In genomic region chr4:124626836-124627235, GRCm38 (mm10) we compare ENCODE assay signal across 26 mouse cellular contexts. TPM values are rescaled to one million over a fixed set of nuclear protein-coding genes. Genes with fewer than 3 reads are reported as not detected.
DNase-seq lines count a peak whose midpoint lies in the region; ATAC-seq and TF ChIP-seq lines count a peak whose summit lies in the region.
"Had no signal": no experiment of that assay in that cellular context is flagged by ENCODE, and none has a peak within 500 bp of the region (broad histone marks: within the 10 kb centered on the region; RNA-seq: fewer than 3 reads in every experiment).

No protein-coding gene starts in this region.

- no peak overlapping the region for H3K4me3 ChIP-seq in forebrain, postnatal 0 days (ENCODE audit: low read depth, low read length)
- H3K4me3 ChIP-seq in forebrain, embryonic 15.5 days = no peak overlapping the region
- no peak overlapping the region for H3K4me3 ChIP-seq in midbrain, embryonic 10.5 days
- H3K4me3 ChIP-seq in midbrain, embryonic 11.5 days (ENCODE audit: low read depth, low read length) = no peak overlapping the region
- H3K4me3 ChIP-seq: gastrocnemius, adult 2 months; heart, adult 2 months; liver, embryonic 13.5 days; lung, embryonic 15.5 days; neural tube, embryonic 12.5 days had no signal

- no peak overlapping the region for H3K27ac ChIP-seq in forebrain, postnatal 0 days (ENCODE audit: low read depth, low read length)
- H3K27ac ChIP-seq in forebrain, embryonic 15.5 days (replicated peaks) = no peak overlapping the region
- H3K27ac ChIP-seq in midbrain, embryonic 10.5 days (replicated peaks) = peak overlapping the region; percentile 50; the same call in 1 of the 2 replicates
- H3K27ac ChIP-seq in midbrain, embryonic 11.5 days (ENCODE audit: low read depth, low read length) = no peak overlapping the region
- H3K27ac ChIP-seq: gastrocnemius, adult 2 months; heart, adult 2 months; liver, embryonic 13.5 days; lung, embryonic 15.5 days; neural tube, embryonic 12.5 days had no signal

- no peak for TF ChIP-seq CTCF in forebrain, postnatal 0 days (IDR thresholded peaks at IDR 0.05; ENCODE audit: low read depth)

- peak; percentile 39 for DNase-seq in forebrain, postnatal 0 days
- DNase-seq in midbrain, embryonic 10.5 days (ENCODE audit: low spot score) = no peak
- no peak for DNase-seq in midbrain, embryonic 11.5 days (ENCODE audit: low spot score, missing footprints)
- peak; percentile 8 for DNase-seq in adipocyte (ENCODE audit: low spot score)
- peak; percentile 72 for DNase-seq in gonadal fat pad, adult 2 months (ENCODE audit: low read depth)
- DNase-seq in heart, adult 11 months = no peak
- DNase-seq: adrenal gland, postnatal 25 days; cerebellum, adult 8-10 months; gastrocnemius, adult 2 months; heart, adult 2 months; heart, postnatal 36 days; kidney, adult 9 months; kidney, postnatal 36 days; liver, embryonic 13.5 days; lung, postnatal 4 days; thymus, postnatal 25 days had no signal

- ATAC-seq in forebrain, postnatal 0 days = peak; percentile 53
- ATAC-seq in forebrain, embryonic 15.5 days (replicated peaks) = no peak; the same call in 1 of the 2 replicates
- no peak for ATAC-seq in midbrain, embryonic 11.5 days (ENCODE audit: low FRiP score)
- ATAC-seq: activated CD4-positive, CD25-positive, alpha-beta regulatory T cell, adult 4 months; Patski had no signal

- H3K36me3 ChIP-seq in forebrain, postnatal 0 days (ENCODE audit: insufficient read depth) = no peaks in the 10 kb centered on the region
- no peaks in the 10 kb centered on the region for H3K36me3 ChIP-seq in forebrain, embryonic 15.5 days
- H3K36me3 ChIP-seq in midbrain, embryonic 10.5 days = no peaks in the 10 kb centered on the region
- H3K36me3 ChIP-seq in midbrain, embryonic 11.5 days (ENCODE audit: control insufficient read depth, insufficient read depth, low read length) = no peaks in the 10 kb centered on the region
- H3K36me3 ChIP-seq: liver, embryonic 13.5 days; lung, embryonic 15.5 days; neural tube, embryonic 12.5 days had no signal

- H3K4me2 ChIP-seq in forebrain, postnatal 0 days (ENCODE audit: low read depth) = no peak overlapping the region
- H3K4me2 ChIP-seq in forebrain, embryonic 15.5 days (replicated peaks) = no peak overlapping the region
- H3K4me2 ChIP-seq in midbrain, embryonic 11.5 days = no peak overlapping the region
- H3K4me2 ChIP-seq: liver, embryonic 13.5 days; lung, embryonic 15.5 days; neural tube, embryonic 12.5 days had no signal

- H3K9me3 ChIP-seq in forebrain, postnatal 0 days (ENCODE audit: low read length) = no peaks in the 10 kb centered on the region
- H3K9me3 ChIP-seq in forebrain, embryonic 15.5 days = no peaks in the 10 kb centered on the region
- H3K9me3 ChIP-seq in midbrain, embryonic 10.5 days (replicated peaks) = no peaks in the 10 kb centered on the region
- H3K9me3 ChIP-seq in midbrain, embryonic 11.5 days (ENCODE audit: control insufficient read depth, low read length) = no peaks in the 10 kb centered on the region
- H3K9me3 ChIP-seq: liver, embryonic 13.5 days; lung, embryonic 15.5 days; neural tube, embryonic 12.5 days had no signal

- no peaks in the 10 kb centered on the region for H3K27me3 ChIP-seq in forebrain, postnatal 0 days (ENCODE audit: insufficient read depth, low read length)
- H3K27me3 ChIP-seq in forebrain, embryonic 15.5 days = no peaks in the 10 kb centered on the region
- H3K27me3 ChIP-seq in midbrain, embryonic 10.5 days (ENCODE audit: low read depth, poor library complexity, severe bottlenecking) = peaks cover 8% of the 10 kb centered on the region; the same call in 1 of the 2 replicates
- H3K27me3 ChIP-seq in midbrain, embryonic 11.5 days (ENCODE audit: control insufficient read depth, insufficient read depth, low read length) = no peaks in the 10 kb centered on the region
- H3K27me3 ChIP-seq: lung, embryonic 15.5 days; Patski had no signal

- 50% methylated on average over 1 of the region's 1 CpGs for WGBS in forebrain, postnatal 0 days
- 48% methylated on average over 1 of the region's 1 CpGs for WGBS in forebrain, embryonic 15.5 days
- WGBS in midbrain, embryonic 10.5 days = 88% methylated on average over 1 of the region's 1 CpGs
- WGBS in midbrain, embryonic 11.5 days = 75% methylated on average over 1 of the region's 1 CpGs

- H3K9ac ChIP-seq in forebrain, postnatal 0 days = no peak overlapping the region
- no peak overlapping the region for H3K9ac ChIP-seq in forebrain, embryonic 15.5 days (replicated peaks)
- no peak overlapping the region for H3K9ac ChIP-seq in midbrain, embryonic 11.5 days (ENCODE audit: low read length)
- H3K9ac ChIP-seq: liver, embryonic 13.5 days; lung, embryonic 15.5 days; neural tube, embryonic 12.5 days had no signal

- H3K4me1 ChIP-seq in forebrain, postnatal 0 days (ENCODE audit: insufficient read depth) = peaks cover 1% of the 10 kb centered on the region; the same call in 1 of the 2 replicates
- H3K4me1 ChIP-seq in forebrain, embryonic 15.5 days = peaks cover 27% of the 10 kb centered on the region
- H3K4me1 ChIP-seq in midbrain, embryonic 10.5 days = peaks cover 37% of the 10 kb centered on the region
- peaks cover 13% of the 10 kb centered on the region for H3K4me1 ChIP-seq in midbrain, embryonic 11.5 days (ENCODE audit: control insufficient read depth, insufficient read depth, low read length)

RNA-seq across cellular contexts. Expression of gene 3100002H09Rik, which starts 16.2 kb away (rescaled TPM):
- total RNA-seq in forebrain, postnatal 0 days (2014; rRNA removed) = 0.23 TPM in 1 of 2 replicates, not detected in the other
- polyA plus RNA-seq in forebrain, postnatal 0 days (2015; fragmentation: Nextera tagmentation; extraction: Ambion mirVana) = 0.18 TPM in 1 of 2 replicates, not detected in the other
- polyA plus RNA-seq in forebrain, embryonic 15.5 days (2015; fragmentation: Nextera tagmentation; extraction: Ambion mirVana) = 1.2 TPM in 2 replicates
- polyA plus RNA-seq in midbrain, embryonic 10.5 days (2016; fragmentation: Nextera tagmentation; extraction: Ambion mirVana) = 0.73 and 1.9 TPM in 2 replicates
- polyA plus RNA-seq in midbrain, embryonic 11.5 days (2014; fragmentation: Nextera tagmentation; extraction: Ambion mirVana) = 0.16 TPM in 1 of 2 replicates, not detected in the other
- polyA plus RNA-seq in gonadal fat pad, adult 2 months (2012; rRNA removed) = not detected in 2 replicates
- total RNA-seq: adrenal gland, postnatal 25 days; gastrocnemius, adult 2 months; heart, adult 2 months; heart, postnatal 36 days had no signal
- polyA plus RNA-seq: activated CD4-positive, CD25-positive, alpha-beta regulatory T cell, adult 4 months; C2C12; heart, adult 2 months; heart, embryonic 14.5 days; intestine, embryonic 14.5 days; limb, embryonic 11.5 days; liver, embryonic 13.5 days; lung, embryonic 15.5 days; Patski; testis, adult 2 months had no signal

RNA-seq across cellular contexts. Expression of gene Pou3f1, which starts 29.8 kb away (rescaled TPM):
- total RNA-seq in forebrain, postnatal 0 days (2014; rRNA removed) = 19.7 and 30.5 TPM in 2 replicates
- 20.2 and 31.1 TPM in 2 replicates for polyA plus RNA-seq in forebrain, postnatal 0 days (2015; fragmentation: Nextera tagmentation; extraction: Ambion mirVana)
- 21.5 and 21.8 TPM in 2 replicates for polyA plus RNA-seq in forebrain, embryonic 15.5 days (2015; fragmentation: Nextera tagmentation; extraction: Ambion mirVana)
- polyA plus RNA-seq in midbrain, embryonic 10.5 days (2016; fragmentation: Nextera tagmentation; extraction: Ambion mirVana) = 13.8 and 18.2 TPM in 2 replicates
- polyA plus RNA-seq in midbrain, embryonic 11.5 days (2014; fragmentation: Nextera tagmentation; extraction: Ambion mirVana) = 19.2 and 20.5 TPM in 2 replicates
- 4.4 and 9.5 TPM in 2 replicates for polyA plus RNA-seq in gonadal fat pad, adult 2 months (2012; rRNA removed)
- total RNA-seq: adrenal gland, postnatal 25 days had no signal
- polyA plus RNA-seq: activated CD4-positive, CD25-positive, alpha-beta regulatory T cell, adult 4 months; liver, embryonic 13.5 days had no signal

Comparison
In these comparisons a context has a peak if more than half of its experiments do, and no peak if none do; other contexts are left out.
1. DNase-seq: peak in forebrain, postnatal 0 days (single experiment), adipocyte (single experiment) and gonadal fat pad, adult 2 months (single experiment); none in midbrain, embryonic 10.5 days (single experiment), midbrain, embryonic 11.5 days (single experiment) and heart, adult 11 months (single experiment).